Mouse (Mus musculus): ENCODE data around the gene Nif3l1.
A peak's percentile ranks its signal among the peaks of the same experiment; 100 is the strongest.

Gene Nif3l1

GRCm38 (mm10) chr1:58454316-58454715 is 9.4 kb downstream of the Nif3l1 start:
- DNase-seq (ENCODE audit: low read depth, low spot score): no peak

- DNase-seq (ENCODE audit: low read depth, low spot score): no peak
Measured at GRCm38 (mm10) chr1:58458175-58458574, 13.2 kb downstream of the Nif3l1 start.

DNA sequence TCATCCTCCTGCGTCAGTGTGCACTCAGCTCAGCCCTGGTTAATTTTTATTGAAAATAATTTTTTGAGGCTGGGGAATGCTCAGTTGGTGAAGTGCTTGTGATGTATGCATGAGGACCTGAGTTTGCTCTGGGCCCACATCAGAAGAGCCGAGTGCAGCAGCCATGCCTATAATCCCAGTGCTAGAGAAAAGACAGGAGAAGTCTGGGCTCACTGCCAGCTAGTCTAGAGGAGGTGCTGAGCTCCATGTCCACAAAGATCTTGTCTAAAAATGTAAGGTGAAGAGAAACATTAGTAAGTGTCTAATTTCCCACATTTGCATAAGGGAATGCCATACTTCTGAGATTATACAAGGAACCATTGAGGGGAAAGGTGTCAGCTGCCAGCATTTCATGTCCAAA is 13.9 kb downstream of the Nif3l1 start:
- DNase-seq (ENCODE audit: low read depth, low spot score): no peak

- no peak for DNase-seq (ENCODE audit: low read depth, low spot score)
Measured at GRCm38 (mm10) chr1:58460566-58460965, 15.6 kb downstream of the Nif3l1 start.

GRCm38 (mm10) chr1:58463935-58464334 is 19.0 kb downstream of the Nif3l1 start:
- DNase-seq (ENCODE audit: low read depth, low spot score): no peak

GRCm38 (mm10) chr1:58465042-58465441 is 20.1 kb downstream of the Nif3l1 start:
- DNase-seq (ENCODE audit: low read depth, low spot score): no peak

DNA sequence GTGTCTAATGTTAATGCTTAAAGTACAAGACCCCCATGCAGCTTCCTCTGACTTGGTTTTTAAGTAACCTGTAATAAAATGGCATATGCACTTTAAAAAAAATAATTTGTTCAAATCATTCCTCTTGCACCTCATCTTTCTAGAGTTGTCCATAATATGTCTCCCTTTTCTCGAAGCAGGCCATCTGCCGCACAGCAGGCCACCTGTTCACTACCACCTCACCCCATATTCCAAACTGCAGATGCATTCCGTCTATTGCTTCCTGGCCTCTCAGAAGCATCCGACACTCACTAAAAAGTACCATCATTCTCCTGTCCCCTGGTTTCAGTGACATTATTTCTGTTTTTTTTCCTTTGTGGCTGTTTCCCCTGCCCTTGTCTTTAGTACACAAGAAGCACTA is 20.6 kb downstream of the Nif3l1 start:
- no peak for DNase-seq (ENCODE audit: low read depth, low spot score)

- no peak for DNase-seq (ENCODE audit: low read depth, low spot score)
Measured at GRCm38 (mm10) chr1:58475662-58476061, 30.7 kb downstream of the Nif3l1 start.

- DNase-seq (ENCODE audit: low read depth, low spot score): no peak
Measured at GRCm38 (mm10) chr1:58482647-58483046, 37.7 kb downstream of the Nif3l1 start.

GRCm38 (mm10) chr1:58495603-58496002 is 50.7 kb downstream of the Nif3l1 start:
- DNase-seq (ENCODE audit: low read depth, low spot score): peak; percentile 29

- no peak for DNase-seq (ENCODE audit: low read depth, low spot score)
Measured at GRCm38 (mm10) chr1:58497678-58498077, 52.7 kb downstream of the Nif3l1 start.

DNA sequence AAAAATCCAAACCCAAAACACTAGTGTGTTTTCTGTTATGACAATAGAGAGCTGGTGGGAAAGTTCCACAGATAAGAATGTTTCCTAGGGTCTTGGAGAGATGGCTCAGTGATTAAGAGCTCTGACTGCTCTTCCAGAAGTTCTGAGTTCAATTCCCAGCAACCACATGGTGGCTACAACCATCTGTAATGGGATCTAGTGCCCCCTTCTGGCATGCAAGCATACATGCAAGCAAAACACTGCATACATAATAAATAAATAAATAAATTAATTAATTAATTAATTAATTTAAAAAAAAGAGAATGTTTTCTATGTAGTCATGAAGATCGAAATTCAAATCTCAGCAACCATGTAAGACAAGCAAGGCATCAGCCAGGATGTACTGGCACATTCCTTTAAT is 53.8 kb downstream of the Nif3l1 start:
- DNase-seq (ENCODE audit: low read depth, low spot score): no peak

DNA sequence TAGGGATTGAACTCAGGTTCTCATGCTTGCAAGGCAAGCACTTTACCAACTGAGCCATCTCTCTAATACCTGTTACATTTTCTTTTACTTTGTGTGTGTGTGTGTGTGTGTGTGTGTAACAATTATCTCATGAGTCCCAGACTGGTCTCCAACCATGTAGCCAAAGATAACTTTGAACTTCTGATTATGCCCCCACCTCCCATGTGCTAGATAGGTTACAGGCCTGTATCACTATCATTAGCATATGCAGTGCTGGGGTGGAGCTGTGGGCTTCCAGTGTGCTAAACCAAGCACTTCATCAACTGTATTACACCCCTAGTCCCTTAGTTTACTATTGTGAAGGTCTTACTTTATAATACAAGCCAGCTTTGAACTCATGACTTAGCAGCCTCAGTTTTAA is 58.2 kb downstream of the Nif3l1 start:
- DNase-seq (ENCODE audit: low read depth, low spot score): no peak

GRCm38 (mm10) chr1:58503793-58504370 is 58.9 kb downstream of the Nif3l1 start:
- DNase-seq (ENCODE audit: low read depth, low spot score): no peak

DNA sequence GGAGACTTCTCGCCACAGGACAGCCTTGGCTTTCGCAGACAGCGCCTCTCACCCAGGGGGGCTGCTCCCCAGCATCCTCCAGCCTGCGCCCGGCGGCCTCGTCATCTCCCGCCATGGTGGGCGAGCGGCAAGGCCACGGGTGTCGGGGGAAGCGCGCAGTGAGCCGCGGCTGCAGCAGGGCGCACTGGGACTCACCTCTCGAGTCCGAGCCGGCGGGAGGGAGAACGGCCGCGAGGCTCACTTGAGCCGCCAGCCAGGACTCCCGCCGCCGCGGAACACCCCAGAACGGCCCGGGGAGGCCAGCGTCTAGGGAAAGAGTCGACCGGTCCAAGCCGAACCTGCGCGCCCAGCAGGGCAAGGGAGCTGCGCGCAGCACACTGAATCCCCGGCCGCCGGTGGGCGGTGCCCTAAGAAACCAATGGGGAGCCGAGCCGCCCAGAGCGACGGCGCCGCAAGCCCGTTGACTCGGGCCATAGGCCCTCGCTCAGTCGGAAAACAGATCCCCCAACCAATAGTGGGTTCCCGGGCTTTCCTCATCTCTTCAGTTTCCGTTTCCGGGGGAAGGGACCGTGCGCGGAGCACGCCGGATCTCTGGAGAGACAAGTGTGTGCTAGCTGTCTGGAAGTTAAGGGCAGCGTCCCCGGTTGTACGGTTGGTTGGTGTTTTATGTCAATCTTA is 59.8 kb downstream of the Nif3l1 start, which contains the start of gene Orc2:
Gene Orc2, minus strand, starts transcription at position 533 of the 678 bp plus-strand sequence.
- DNase-seq (ENCODE audit: low read depth, low spot score): peak; percentile 82

- no peak for DNase-seq (ENCODE audit: low read depth, low spot score)
Measured at GRCm38 (mm10) chr1:58507249-58507648, 62.3 kb downstream of the Nif3l1 start.

All from retina, adult 2 months (tissue).